11 mouse cellular contexts compared by ENCODE assay signal in the genomic region with DNA sequence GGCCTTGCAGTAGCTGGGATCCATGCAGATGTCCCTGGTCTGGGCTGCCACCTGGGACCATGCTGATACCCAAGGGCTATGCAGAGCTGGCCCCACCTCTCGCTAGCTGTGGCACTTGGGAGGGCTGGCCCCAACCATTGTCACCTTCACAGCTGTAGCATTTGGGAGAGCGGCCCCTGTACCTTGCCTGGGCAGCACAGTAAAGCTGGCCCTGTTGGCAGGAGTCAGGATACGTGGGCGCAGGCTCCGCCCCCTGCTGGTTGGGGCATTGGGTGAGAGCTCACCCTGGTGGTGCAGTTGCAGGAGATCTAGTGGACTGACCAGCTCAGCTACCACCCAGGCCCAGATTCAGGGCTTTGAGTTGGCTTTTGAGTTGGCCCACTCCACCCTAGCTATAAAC. TPM values are rescaled to one million over a fixed set of nuclear protein-coding genes. Genes with fewer than 3 reads are reported as not detected.
A peak's percentile ranks its signal among the peaks of the same experiment; 100 is the strongest.
DNase-seq lines count a peak whose midpoint lies in the region; ATAC-seq and TF ChIP-seq lines count a peak whose summit lies in the region.
"Had no signal": no experiment of that assay in that cellular context is flagged by ENCODE, and none has a peak within 500 bp of the region (broad histone marks: within the 10 kb centered on the region; RNA-seq: fewer than 3 reads in every experiment).

No protein-coding gene starts in this region.

- no peak overlapping the region for H3K4me3 ChIP-seq in kidney, adult 2 months (ENCODE audit: insufficient read depth, low read depth, low read length)
- no peak overlapping the region for H3K4me3 ChIP-seq in thymus, adult 2 months (ENCODE audit: control insufficient read depth, insufficient read depth, low read length)
- no peak overlapping the region for H3K4me3 ChIP-seq in liver, embryonic 14.5 days (ENCODE audit: insufficient read depth in 1 of 2, low read depth in 2 of 2, low read length in 2 of 2)
- H3K4me3 ChIP-seq: heart, embryonic 15.5 days had no signal

- TF ChIP-seq CTCF in kidney, adult 2 months (conservative IDR thresholded peaks at IDR 0.05; ENCODE audit: insufficient read depth, insufficient read length, low read depth, low read length), result peak; percentile 28; the same call in 1 of the 2 replicates
- no peak for TF ChIP-seq CTCF in thymus, adult 2 months (IDR thresholded peaks at IDR 0.05; ENCODE audit: borderline replicate concordance, control insufficient read depth, extremely low read depth, insufficient read depth, low read length, poor library complexity)
- peak; percentile 72 for TF ChIP-seq CTCF in liver, embryonic 14.5 days (IDR thresholded peaks at IDR 0.05; ENCODE audit: low read depth)

- no peak for TF ChIP-seq POLR2A in kidney, adult 2 months (IDR thresholded peaks at IDR 0.05; ENCODE audit: low read depth, low read length)
- TF ChIP-seq POLR2A in thymus, adult 2 months (IDR thresholded peaks at IDR 0.05; ENCODE audit: control insufficient read depth, extremely low read depth, insufficient read depth, low read length, poor library complexity), result no peak

- TF ChIP-seq EP300 in liver, embryonic 14.5 days (IDR thresholded peaks at IDR 0.05; ENCODE audit: low read depth), result no peak

- ATAC-seq in liver, embryonic 14.5 days (ENCODE audit: insufficient read depth), result no peak

- no peak overlapping the region for H3K4me2 ChIP-seq in liver, embryonic 14.5 days (ENCODE audit: low read depth)
- H3K4me2 ChIP-seq: heart, embryonic 15.5 days had no signal

- H3K4me1 ChIP-seq in kidney, adult 2 months (ENCODE audit: control insufficient read depth, insufficient read depth, low read length), result no peaks in the 10 kb centered on the region
- no peaks in the 10 kb centered on the region for H3K4me1 ChIP-seq in thymus, adult 2 months (replicated peaks; ENCODE audit: control insufficient read depth, insufficient read depth, low read length)
- no peaks in the 10 kb centered on the region for H3K4me1 ChIP-seq in liver, embryonic 14.5 days (replicated peaks; ENCODE audit: control insufficient read depth in 2 of 2, insufficient read depth in 2 of 2, low read length in 1 of 2)
- H3K4me1 ChIP-seq: heart, embryonic 15.5 days had no signal

- H3K36me3 ChIP-seq in kidney, adult 2 months (ENCODE audit: control insufficient read depth, insufficient read depth, low read length), result no peaks in the 10 kb centered on the region
- H3K36me3 ChIP-seq in thymus, adult 2 months (ENCODE audit: control insufficient read depth, insufficient read depth, low read length), result no peaks in the 10 kb centered on the region
- H3K36me3 ChIP-seq in liver, embryonic 14.5 days (replicated peaks; ENCODE audit: control insufficient read depth, insufficient read depth, low read depth), result no peaks in the 10 kb centered on the region
- H3K36me3 ChIP-seq: heart, embryonic 15.5 days had no signal

- WGBS in kidney, adult 2 months, result 85% methylated on average over 5 of the region's 5 CpGs
- 71% methylated on average over 5 of the region's 5 CpGs for WGBS in thymus, adult 2 months
- WGBS in liver, embryonic 14.5 days (ENCODE audit: insufficient replicate concordance), result 55% methylated on average over 5 of the region's 5 CpGs

- H3K27me3 ChIP-seq in kidney, adult 2 months (replicated peaks; ENCODE audit: control insufficient read depth, insufficient read depth, low read length), result 0 out of 2 replicates have a peak, but pooled peaks cover 1% of the 10 kb centered on the region
- H3K27me3 ChIP-seq in thymus, adult 2 months (ENCODE audit: control insufficient read depth, insufficient read depth, low read length), result no peaks in the 10 kb centered on the region
- H3K27me3 ChIP-seq in liver, embryonic 14.5 days (ENCODE audit: control insufficient read depth, insufficient read depth, low read length), result no peaks in the 10 kb centered on the region
- H3K27me3 ChIP-seq: heart, embryonic 15.5 days had no signal

- no peak overlapping the region for H3K27ac ChIP-seq in kidney, adult 2 months (ENCODE audit: insufficient read depth, low read depth, low read length)
- H3K27ac ChIP-seq in thymus, adult 2 months (ENCODE audit: control insufficient read depth, insufficient read depth, low read length), result no peak overlapping the region
- no peak overlapping the region for H3K27ac ChIP-seq in liver, embryonic 14.5 days
- H3K27ac ChIP-seq: heart, embryonic 15.5 days had no signal

- H3K9ac ChIP-seq in liver, embryonic 14.5 days (replicated peaks), result no peak overlapping the region
- H3K9ac ChIP-seq: heart, embryonic 15.5 days had no signal

- no peaks in the 10 kb centered on the region for H3K9me3 ChIP-seq in liver, embryonic 14.5 days (ENCODE audit: control insufficient read depth, low read length)
- H3K9me3 ChIP-seq: heart, embryonic 15.5 days had no signal

- DNase-seq in kidney, adult 2 months, result no peak
- DNase-seq in kidney, adult 18-20 months, result no peak
- DNase-seq in thymus, postnatal 36 days, result peak; percentile 9 to 28
- no peak for DNase-seq in thymus, adult 2 months
- no peak for DNase-seq in liver, embryonic 14.5 days (ENCODE audit: low read depth in 3 of 3, low spot score in 3 of 3)
- DNase-seq in urinary bladder, postnatal 10 days (ENCODE audit: low spot score), result no peak
- DNase-seq in heart, postnatal 4 days, result no peak
- DNase-seq: adrenal gland, postnatal 36 days; cerebellum, postnatal 36 days had no signal

RNA-seq across cellular contexts. Expression of a gene that starts 12.9 kb away (rescaled TPM):
- 0.15 and 0.19 TPM in 2 replicates for polyA plus RNA-seq in kidney, adult 2 months (2012; rRNA removed)
- polyA plus RNA-seq in thymus, adult 2 months (2012; rRNA removed), result 0.16 and 0.18 TPM in 2 replicates
- polyA plus RNA-seq in liver, embryonic 14.5 days (2012; rRNA removed), result 0.01 and 0.03 TPM in 2 replicates
- 0.04 TPM in 1 of 2 replicates, not detected in the other for polyA plus RNA-seq in liver, embryonic 14.5 days (2014; fragmentation: Nextera tagmentation; extraction: Ambion mirVana)
- total RNA-seq in heart, postnatal 4 days (2021), result under 1 TPM; 0.36 to 0.95 TPM
- total RNA-seq: MEL had no signal

Comparison
In these comparisons a context has a peak if more than half of its experiments do, and no peak if none do; other contexts are left out.
1. DNase-seq: peak in thymus, postnatal 36 days (2 of 2); none in kidney, adult 2 months (single experiment), kidney, adult 18-20 months (single experiment), thymus, adult 2 months (single experiment), liver, embryonic 14.5 days (0 of 3), urinary bladder, postnatal 10 days (single experiment) and heart, postnatal 4 days (single experiment).